Mouse (Mus musculus) skeletal muscle tissue, adult 2 months (tissue): ENCODE results near the gene Gm21854.
"Not testable (repeated sequence)": the region's sequence is repeated elsewhere in the genome, so short reads cannot be mapped to it uniquely, and the experiment has no call there.

Experiments used
- DNase-seq: peaks from one replicate; pipeline ENCODE4 v3.0.0-alpha.2; 2012; ENCODE audit warnings: low read depth, low spot score

The Gm21854 gene

DNA sequence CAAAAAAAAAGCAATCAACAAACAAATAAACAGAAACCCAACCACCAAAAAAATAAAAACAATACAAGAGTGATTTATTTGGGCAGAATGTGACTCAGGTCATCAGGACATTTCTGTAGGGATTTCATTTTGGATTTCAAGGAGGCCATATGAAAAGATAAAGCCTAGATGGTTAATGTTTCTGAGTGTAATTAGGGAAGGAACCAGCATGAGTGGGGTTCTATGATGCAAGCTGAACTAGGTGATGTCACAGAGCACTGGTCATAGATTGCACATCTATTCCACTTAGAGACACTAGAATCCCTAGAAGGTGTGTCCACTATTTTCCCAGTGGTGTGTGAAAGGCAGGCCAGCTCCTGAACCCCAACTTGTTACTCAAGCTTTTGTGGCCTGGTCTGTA is at the start of gene Gm21854:
Gene Gm21854, plus strand, starts transcription at position 301 of the 400 bp plus-strand sequence.
- not testable (repeated sequence) for DNase-seq
